Mouse (Mus musculus): ENCODE results near the gene Smyd3. TPM values are rescaled to one million over a fixed set of nuclear protein-coding genes. Genes with fewer than 3 reads are reported as not detected.

The Smyd3 gene
- polyA plus RNA-seq, 1 experiment = not detected

GRCm38 (mm10) chr1:179096323-179096722, 421.5 kb downstream of the Smyd3 start:
- TF ChIP-seq POLR2A (IDR thresholded peaks at IDR 0.05; ENCODE audit: insufficient read depth, low read depth, low read length) = no peak
- TF ChIP-seq CTCF (IDR thresholded peaks at IDR 0.05; ENCODE audit: insufficient read depth, low read depth, low read length) = no peak
- Histone ChIP-seq H3K27ac (ENCODE audit: insufficient read depth, low read depth, low read length) (no peak overlapping the region), H3K4me3 (ENCODE audit: insufficient read depth, low read depth, low read length) (no peak overlapping the region), H3K4me1 (ENCODE audit: control insufficient read depth, insufficient read depth, low read length) (no peaks in the 10 kb centered on the region)
- WGBS = 83% methylated on average over 5 of the region's 5 CpGs

- 90% methylated on average over 5 of the region's 5 CpGs for WGBS
- Histone ChIP-seq H3K27ac (ENCODE audit: insufficient read depth, low read depth, low read length) (no peak overlapping the region), H3K4me1 (ENCODE audit: control insufficient read depth, insufficient read depth, low read length) (no peaks in the 10 kb centered on the region), H3K4me3 (ENCODE audit: insufficient read depth, low read depth, low read length) (no peak overlapping the region)
- no peak for TF ChIP-seq CTCF (IDR thresholded peaks at IDR 0.05; ENCODE audit: insufficient read depth, low read depth, low read length)
- TF ChIP-seq POLR2A (IDR thresholded peaks at IDR 0.05; ENCODE audit: insufficient read depth, low read depth, low read length) = no peak
These were observed 428.7 kb downstream of the Smyd3 start for GRCm38 (mm10) chr1:179089174-179089573.

GRCm38 (mm10) chr1:179087033-179087998, 430.5 kb downstream of the Smyd3 start:
- Histone ChIP-seq H3K4me3 (ENCODE audit: insufficient read depth, low read depth, low read length) (no peak overlapping the region), H3K27ac (ENCODE audit: insufficient read depth, low read depth, low read length) (no peak overlapping the region), H3K4me1 (ENCODE audit: control insufficient read depth, insufficient read depth, low read length) (no peaks in the 10 kb centered on the region)
- WGBS = 67% methylated on average over 6 of the region's 6 CpGs
- TF ChIP-seq POLR2A (IDR thresholded peaks at IDR 0.05; ENCODE audit: insufficient read depth, low read depth, low read length) (no peak), CTCF (IDR thresholded peaks at IDR 0.05; ENCODE audit: insufficient read depth, low read depth, low read length) (no peak)

- TF ChIP-seq CTCF (IDR thresholded peaks at IDR 0.05; ENCODE audit: insufficient read depth, low read depth, low read length) (no peak), POLR2A (IDR thresholded peaks at IDR 0.05; ENCODE audit: insufficient read depth, low read depth, low read length) (no peak)
- H3K4me1 ChIP-seq (ENCODE audit: control insufficient read depth, insufficient read depth, low read length) = no peaks in the 10 kb centered on the region
- H3K27ac ChIP-seq (ENCODE audit: insufficient read depth, low read depth, low read length) = no peak overlapping the region
- 96% methylated on average over 7 of the region's 7 CpGs for WGBS
- H3K4me3 ChIP-seq (ENCODE audit: insufficient read depth, low read depth, low read length) = no peak overlapping the region
These were observed 431.6 kb downstream of the Smyd3 start for GRCm38 (mm10) chr1:179086208-179086607.

GRCm38 (mm10) chr1:179083098-179083497, 434.7 kb downstream of the Smyd3 start:
- no peaks in the 10 kb centered on the region for H3K4me1 ChIP-seq (ENCODE audit: control insufficient read depth, insufficient read depth, low read length)
- WGBS = 88% methylated on average over 5 of the region's 5 CpGs

GRCm38 (mm10) chr1:179073846-179074245, 444.0 kb downstream of the Smyd3 start:
- 93% methylated on average over 7 of the region's 7 CpGs for WGBS
- no peak overlapping the region for H3K4me3 ChIP-seq (ENCODE audit: insufficient read depth, low read depth, low read length)
- TF ChIP-seq CTCF (IDR thresholded peaks at IDR 0.05; ENCODE audit: insufficient read depth, low read depth, low read length) = no peak
- TF ChIP-seq POLR2A (IDR thresholded peaks at IDR 0.05; ENCODE audit: insufficient read depth, low read depth, low read length) = no peak
- no peak overlapping the region for H3K27ac ChIP-seq (ENCODE audit: insufficient read depth, low read depth, low read length)
- no peaks in the 10 kb centered on the region for H3K4me1 ChIP-seq (ENCODE audit: control insufficient read depth, insufficient read depth, low read length)

More at GRCm38 (mm10) chr1:179083098-179083497, 434.7 kb downstream of the Smyd3 start:
- TF ChIP-seq CTCF (IDR thresholded peaks at IDR 0.05; ENCODE audit: insufficient read depth, low read depth, low read length) = no peak
- TF ChIP-seq POLR2A (IDR thresholded peaks at IDR 0.05; ENCODE audit: insufficient read depth, low read depth, low read length) = no peak
- no peak overlapping the region for H3K27ac ChIP-seq (ENCODE audit: insufficient read depth, low read depth, low read length)
- H3K4me3 ChIP-seq (ENCODE audit: insufficient read depth, low read depth, low read length) = no peak overlapping the region

- H3K4me3 ChIP-seq (ENCODE audit: insufficient read depth, low read depth, low read length) = no peak overlapping the region
- WGBS = 57% methylated on average over 11 of the region's 11 CpGs
- H3K4me1 ChIP-seq (ENCODE audit: control insufficient read depth, insufficient read depth, low read length) = no peaks in the 10 kb centered on the region
- TF ChIP-seq POLR2A (IDR thresholded peaks at IDR 0.05; ENCODE audit: insufficient read depth, low read depth, low read length) = no peak
- no peak for TF ChIP-seq CTCF (IDR thresholded peaks at IDR 0.05; ENCODE audit: insufficient read depth, low read depth, low read length)
- no peak overlapping the region for H3K27ac ChIP-seq (ENCODE audit: insufficient read depth, low read depth, low read length)
These were observed 444.7 kb downstream of the Smyd3 start for GRCm38 (mm10) chr1:179072935-179073654.

GRCm38 (mm10) chr1:179072406-179072805, 445.4 kb downstream of the Smyd3 start:
- TF ChIP-seq POLR2A (IDR thresholded peaks at IDR 0.05; ENCODE audit: insufficient read depth, low read depth, low read length) = no peak
- no peak for TF ChIP-seq CTCF (IDR thresholded peaks at IDR 0.05; ENCODE audit: insufficient read depth, low read depth, low read length)

GRCm38 (mm10) chr1:179068990-179069389, 448.9 kb downstream of the Smyd3 start:
- H3K4me3 ChIP-seq (ENCODE audit: insufficient read depth, low read depth, low read length) = no peak overlapping the region
- H3K27ac ChIP-seq (ENCODE audit: insufficient read depth, low read depth, low read length) = no peak overlapping the region
- 95% methylated on average over 1 of the region's 1 CpGs for WGBS
- no peaks in the 10 kb centered on the region for H3K4me1 ChIP-seq (ENCODE audit: control insufficient read depth, insufficient read depth, low read length)
- no peak for TF ChIP-seq CTCF (IDR thresholded peaks at IDR 0.05; ENCODE audit: insufficient read depth, low read depth, low read length)
- TF ChIP-seq POLR2A (IDR thresholded peaks at IDR 0.05; ENCODE audit: insufficient read depth, low read depth, low read length) = no peak

More at GRCm38 (mm10) chr1:179072406-179072805, 445.4 kb downstream of the Smyd3 start:
- H3K27ac ChIP-seq (ENCODE audit: insufficient read depth, low read depth, low read length) = no peak overlapping the region
- no peak overlapping the region for H3K4me3 ChIP-seq (ENCODE audit: insufficient read depth, low read depth, low read length)
- WGBS = 85% methylated on average over 1 of the region's 1 CpGs
- no peaks in the 10 kb centered on the region for H3K4me1 ChIP-seq (ENCODE audit: control insufficient read depth, insufficient read depth, low read length)

Data from olfactory bulb, adult 2 months (tissue).